Mouse (Mus musculus): Measurements from ENCODE around the gene Lrrc49.

The Lrrc49 gene

DNA sequence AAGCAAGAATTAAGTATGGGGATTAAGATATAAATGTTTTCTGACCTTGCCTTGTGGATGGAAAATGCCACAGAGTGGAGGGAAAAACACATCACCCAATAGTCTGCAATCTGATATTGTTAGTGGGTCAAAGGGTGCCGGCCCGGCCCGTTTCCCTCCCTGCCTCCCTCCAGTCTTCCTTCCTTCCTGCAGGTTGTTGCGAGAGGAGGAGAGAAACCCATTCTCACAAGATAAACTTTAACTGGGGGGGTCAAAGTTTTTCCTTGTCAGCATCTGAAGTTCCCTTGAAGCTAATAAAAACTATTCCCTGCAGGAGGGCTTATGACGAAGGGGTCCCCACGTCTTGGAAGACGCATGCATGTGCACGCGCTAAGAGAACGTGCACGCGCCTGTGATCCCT lies 157.6 kb downstream of the Lrrc49 start:
- DNase-seq (ENCODE audit: low spot score in 2 of 2): no peak

DNA sequence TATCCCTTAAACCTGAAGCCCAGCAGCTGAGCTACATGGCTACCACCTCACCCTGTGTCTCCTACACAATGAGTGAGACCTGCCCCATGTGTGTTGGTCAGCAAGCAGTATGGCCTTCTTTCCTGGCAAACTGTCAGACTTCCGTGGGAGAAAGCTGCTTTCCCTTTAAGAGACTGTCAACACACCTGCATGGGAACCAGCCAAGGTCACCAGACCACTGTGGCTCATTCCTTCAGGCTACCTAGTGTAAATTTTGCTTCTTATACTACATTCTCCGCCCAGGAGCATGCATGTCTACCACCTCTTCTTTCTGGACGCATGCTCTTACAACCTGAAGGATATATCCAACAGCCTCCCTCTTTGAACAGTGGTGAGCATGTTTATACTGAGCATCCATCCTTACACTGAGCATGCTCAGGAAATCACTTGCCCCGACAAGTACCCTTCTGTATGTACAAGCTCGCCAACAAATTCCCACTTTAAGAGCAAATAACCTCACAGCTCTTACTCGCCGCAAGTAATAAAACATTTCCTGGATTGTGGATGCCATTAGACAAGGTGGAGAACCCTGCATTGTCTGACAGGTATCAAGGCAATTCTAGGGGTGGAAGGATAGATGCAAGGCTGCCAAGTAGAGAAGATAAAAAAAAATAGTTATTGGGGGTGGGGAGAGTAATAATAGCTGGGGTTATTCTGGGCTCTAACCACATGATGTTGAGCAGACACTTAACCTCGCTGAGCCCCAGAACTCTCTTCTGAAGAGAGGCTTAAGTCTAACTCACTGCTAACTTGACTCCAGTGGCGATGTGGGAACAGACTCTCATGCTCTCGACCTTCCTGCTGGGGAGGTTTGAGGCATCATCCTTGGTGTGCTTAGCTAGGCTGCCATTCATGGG lies 158.4 kb downstream of the Lrrc49 start:
- no peak for DNase-seq (ENCODE audit: low spot score in 2 of 2)

DNA sequence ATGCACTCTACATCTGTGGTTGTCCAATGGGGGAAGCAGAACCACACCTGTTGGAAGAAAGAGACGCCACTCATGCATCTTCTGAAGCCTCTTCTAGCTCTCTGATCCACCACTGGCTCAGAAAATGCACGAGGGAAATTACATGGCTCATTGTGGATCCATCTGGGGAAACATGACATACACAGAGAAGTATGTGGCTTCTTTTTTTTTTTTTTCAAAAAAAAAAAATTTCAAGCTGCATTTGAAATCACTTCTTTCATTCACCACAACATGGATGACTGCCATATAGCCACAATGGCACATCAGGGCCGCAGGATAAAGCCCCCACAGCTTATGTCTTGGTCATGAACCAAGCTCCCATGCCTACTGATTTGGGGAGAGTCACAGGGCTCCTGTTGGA lies 159.7 kb downstream of the Lrrc49 start:
- no peak for DNase-seq (ENCODE audit: low spot score in 2 of 2)

DNA sequence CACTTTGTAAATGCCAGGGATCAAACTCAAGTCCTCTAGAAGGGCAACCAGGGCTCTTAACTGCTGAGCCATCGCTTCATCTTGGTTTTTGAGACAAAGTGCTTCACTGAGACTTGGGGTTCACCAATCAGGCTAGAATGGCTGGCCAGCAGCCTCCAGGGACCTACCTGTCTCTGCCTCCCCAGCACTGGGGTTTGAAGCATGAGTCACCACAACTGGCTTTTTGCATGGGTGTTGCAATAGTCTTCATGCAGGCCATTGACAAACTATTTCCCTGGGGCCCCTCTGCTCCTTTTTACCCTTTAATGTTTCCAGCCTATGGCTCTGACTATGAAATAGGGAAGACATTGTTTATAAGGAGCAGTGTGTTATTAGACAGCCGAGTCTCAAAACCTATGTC lies 160.1 kb downstream of the Lrrc49 start:
- DNase-seq (ENCODE audit: low spot score in 2 of 2): no peak

GRCm38 (mm10) chr9:60527051-60527450 lies 160.9 kb downstream of the Lrrc49 start:
- DNase-seq (ENCODE audit: low spot score in 2 of 2): no peak

GRCm38 (mm10) chr9:60526195-60526594 lies 161.8 kb downstream of the Lrrc49 start:
- DNase-seq (ENCODE audit: low spot score in 2 of 2): no peak

DNA sequence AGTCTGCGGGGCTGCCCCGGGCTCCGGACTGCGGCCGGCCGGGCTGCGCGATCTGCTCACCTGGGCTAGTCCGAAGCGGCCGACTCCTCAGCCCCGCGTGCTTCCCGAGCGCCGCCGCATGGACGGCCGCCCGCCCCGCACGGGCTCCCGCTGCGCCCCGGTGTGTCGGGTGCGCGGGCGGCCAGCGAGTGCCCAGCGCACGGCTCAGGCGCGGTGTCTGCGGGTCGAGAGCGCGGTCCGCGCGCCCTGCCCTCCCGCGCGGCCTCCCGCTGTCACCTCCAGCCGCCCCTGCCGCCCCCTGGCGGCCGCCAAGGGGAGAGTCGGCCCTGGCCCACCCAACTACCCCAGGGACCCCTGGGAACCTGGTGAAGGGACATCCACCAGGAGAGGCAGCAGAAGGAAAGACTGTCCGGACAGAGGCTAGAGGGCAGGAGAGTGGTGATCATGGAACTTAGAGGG lies 166.1 kb downstream of the Lrrc49 start, which contains the start of gene Thsd4:
Gene Thsd4 (minus strand): TSS at position 241 of the 459 bp plus-strand sequence.
- DNase-seq (ENCODE audit: low spot score in 2 of 2): no peak

GRCm38 (mm10) chr9:60521143-60521542 lies 166.8 kb downstream of the Lrrc49 start:
- DNase-seq (ENCODE audit: low spot score in 2 of 2): no peak

GRCm38 (mm10) chr9:60519601-60520000 lies 168.4 kb downstream of the Lrrc49 start:
- no peak for DNase-seq (ENCODE audit: low spot score in 2 of 2)
